ENCODE assay signal across 23 mouse cellular contexts in the genomic region with DNA sequence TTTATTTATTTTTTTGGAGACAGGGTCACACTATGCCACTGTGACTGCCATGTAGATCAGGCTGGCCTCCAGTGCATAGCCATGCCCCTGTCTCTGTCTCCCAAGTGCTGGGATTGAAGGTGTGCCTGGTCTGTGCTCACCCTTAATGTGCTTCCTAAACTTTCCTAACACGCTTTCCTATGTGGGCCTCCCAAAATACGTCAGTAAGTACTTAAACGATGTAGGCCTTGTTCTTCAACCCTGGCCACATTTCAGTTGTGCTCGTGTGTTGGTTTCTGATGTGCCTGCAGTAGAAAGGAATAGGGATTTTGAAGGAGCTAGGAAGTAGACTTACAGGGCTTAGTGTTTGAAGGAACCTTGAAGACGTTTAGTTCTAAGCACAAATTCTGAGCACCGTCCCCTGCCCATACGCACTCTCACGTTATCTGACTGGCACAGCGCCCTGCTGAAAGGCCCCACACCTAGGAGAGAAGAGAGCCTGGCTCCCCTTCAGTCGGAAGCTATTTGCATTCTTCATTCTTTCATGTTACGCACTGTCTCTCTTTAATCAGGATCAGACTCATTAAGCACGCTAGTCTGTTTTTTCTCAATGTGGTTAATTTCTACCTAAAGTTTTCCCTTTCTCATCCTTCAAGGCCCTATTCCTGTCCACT. TPM values are rescaled to one million over a fixed set of nuclear protein-coding genes. Genes with fewer than 3 reads are reported as not detected.
A peak's percentile ranks its signal among the peaks of the same experiment; 100 is the strongest.
DNase-seq lines count a peak whose midpoint lies in the region; ATAC-seq lines count a peak whose summit lies in the region.
"Had no signal": no experiment of that assay in that cellular context is flagged by ENCODE, and none has a peak within 500 bp of the region (broad histone marks: within the 10 kb centered on the region; RNA-seq: fewer than 3 reads in every experiment).

No protein-coding gene starts in this region.

- H3K9ac ChIP-seq in liver, embryonic 16.5 days (ENCODE audit: low read depth, low read length) = no peak overlapping the region
- no peak overlapping the region for H3K9ac ChIP-seq in liver, embryonic 11.5 days (ENCODE audit: low read depth, low read length)
- H3K9ac ChIP-seq: embryonic facial prominence, embryonic 13.5 days; embryonic facial prominence, embryonic 15.5 days; forebrain, embryonic 13.5 days; forebrain, embryonic 15.5 days had no signal

- no peak overlapping the region for H3K4me3 ChIP-seq in heart, embryonic 10.5 days
- no peak overlapping the region for H3K4me3 ChIP-seq in liver, embryonic 16.5 days (ENCODE audit: low read depth, low read length)
- no peak overlapping the region for H3K4me3 ChIP-seq in liver, embryonic 11.5 days (ENCODE audit: low read depth, low read length)
- H3K4me3 ChIP-seq: embryonic facial prominence, embryonic 13.5 days; embryonic facial prominence, embryonic 15.5 days; erythroblast, embryonic 14.5 days; forebrain, embryonic 13.5 days; forebrain, embryonic 15.5 days had no signal

- peak; percentile 67 for DNase-seq in heart, embryonic 10.5 days (ENCODE audit: low spot score)
- DNase-seq in heart, postnatal 14 days = no peak
- no peak for DNase-seq in liver, embryonic 11.5 days (ENCODE audit: low spot score)
- no peak for DNase-seq in left cerebral cortex, postnatal 4 days
- DNase-seq in spleen, adult 12 weeks (ENCODE audit: low spot score) = no peak
- DNase-seq: adrenal gland, adult 2 months; adrenal gland, postnatal 10 days; adrenal gland, postnatal 25 days; cerebellum, adult 11 months; cerebellum, adult 18-20 months; cerebellum, adult 8-10 months; cerebellum, adult 9-11 months; cerebellum, postnatal 14 days; cerebellum, postnatal 36 days; embryo, embryonic 11 days had no signal

- H3K27me3 ChIP-seq in heart, embryonic 10.5 days (ENCODE audit: insufficient read depth, poor library complexity, severe bottlenecking) = no peaks in the 10 kb centered on the region
- H3K27me3 ChIP-seq in liver, embryonic 16.5 days (ENCODE audit: control insufficient read depth, insufficient read depth, low read depth, low read length) = no peaks in the 10 kb centered on the region
- no peaks in the 10 kb centered on the region for H3K27me3 ChIP-seq in liver, embryonic 11.5 days (replicated peaks; ENCODE audit: control insufficient read depth, insufficient read depth, low read length)
- H3K27me3 ChIP-seq: embryonic facial prominence, embryonic 13.5 days; embryonic facial prominence, embryonic 15.5 days; forebrain, embryonic 13.5 days; forebrain, embryonic 15.5 days had no signal

- no peaks in the 10 kb centered on the region for H3K9me3 ChIP-seq in heart, embryonic 10.5 days
- no peaks in the 10 kb centered on the region for H3K9me3 ChIP-seq in liver, embryonic 16.5 days (replicated peaks; ENCODE audit: control insufficient read depth, low read length)
- H3K9me3 ChIP-seq in liver, embryonic 11.5 days (ENCODE audit: control insufficient read depth, low read length) = no peaks in the 10 kb centered on the region
- H3K9me3 ChIP-seq: embryonic facial prominence, embryonic 13.5 days; embryonic facial prominence, embryonic 15.5 days; forebrain, embryonic 13.5 days; forebrain, embryonic 15.5 days had no signal

- 90% methylated on average over 12 of the region's 12 CpGs for WGBS in heart, embryonic 10.5 days
- 73% methylated on average over 12 of the region's 12 CpGs for WGBS in liver, embryonic 16.5 days (ENCODE audit: insufficient replicate concordance)
- 89% methylated on average over 12 of the region's 12 CpGs for WGBS in liver, embryonic 11.5 days

- no peak overlapping the region for H3K4me2 ChIP-seq in liver, embryonic 16.5 days (ENCODE audit: low read depth, low read length)
- no peak overlapping the region for H3K4me2 ChIP-seq in liver, embryonic 11.5 days
- H3K4me2 ChIP-seq: embryonic facial prominence, embryonic 13.5 days; embryonic facial prominence, embryonic 15.5 days; forebrain, embryonic 13.5 days; forebrain, embryonic 15.5 days had no signal

- 0 out of 2 replicates have a peak, but pooled peaks have one; percentile 24 for ATAC-seq in liver, embryonic 16.5 days (ENCODE audit: low read depth)
- ATAC-seq in liver, embryonic 11.5 days (replicated peaks; ENCODE audit: low FRiP score) = no peak
- ATAC-seq in erythroid progenitor cell, adult 5-6 weeks (replicated peaks; ENCODE audit: low FRiP score, poor library complexity, severe bottlenecking) = 0 out of 2 replicates have a peak, but pooled peaks have one; percentile 39
- peak; percentile 14; the same call in 1 of the 2 replicates for ATAC-seq in megakaryocyte progenitor cell, adult 5-6 weeks (replicated peaks; ENCODE audit: poor library complexity)
- ATAC-seq: forebrain, embryonic 13.5 days; forebrain, embryonic 15.5 days had no signal

- no peaks in the 10 kb centered on the region for H3K4me1 ChIP-seq in heart, embryonic 10.5 days
- no peaks in the 10 kb centered on the region for H3K4me1 ChIP-seq in liver, embryonic 16.5 days (ENCODE audit: control insufficient read depth, low read depth, low read length)
- H3K4me1 ChIP-seq in liver, embryonic 11.5 days (replicated peaks; ENCODE audit: control insufficient read depth, insufficient read depth, low read length) = no peaks in the 10 kb centered on the region
- H3K4me1 ChIP-seq: embryonic facial prominence, embryonic 13.5 days; embryonic facial prominence, embryonic 15.5 days; forebrain, embryonic 13.5 days; forebrain, embryonic 15.5 days had no signal

- H3K36me3 ChIP-seq in heart, embryonic 10.5 days = peaks cover 75% of the 10 kb centered on the region
- H3K36me3 ChIP-seq in liver, embryonic 16.5 days (ENCODE audit: control insufficient read depth, insufficient read depth) = peaks cover 34% of the 10 kb centered on the region
- peaks cover 22% of the 10 kb centered on the region for H3K36me3 ChIP-seq in liver, embryonic 11.5 days (ENCODE audit: control insufficient read depth, insufficient read depth, low read length)

- no peak overlapping the region for H3K27ac ChIP-seq in heart, embryonic 10.5 days
- H3K27ac ChIP-seq in liver, embryonic 16.5 days (ENCODE audit: low read length) = no peak overlapping the region
- no peak overlapping the region for H3K27ac ChIP-seq in liver, embryonic 11.5 days (ENCODE audit: low read depth, low read length)
- H3K27ac ChIP-seq: embryonic facial prominence, embryonic 13.5 days; embryonic facial prominence, embryonic 15.5 days; forebrain, embryonic 13.5 days; forebrain, embryonic 15.5 days had no signal

- intact Hi-C loops in heart, postnatal 14 days (cut with DNase I) = no loop called here
- intact Hi-C loops in left cerebral cortex, postnatal 4 days (cut with DNase I) = no loop called here

RNA-seq across cellular contexts. Expression of a gene that starts 20.1 kb away (rescaled TPM):
- polyA plus RNA-seq in heart, embryonic 10.5 days (2016; fragmentation: Nextera tagmentation; extraction: Ambion mirVana) = 30.3 and 34.0 TPM in 2 replicates
- 10 to 100 TPM; 30.6 to 33.4 TPM for total RNA-seq in heart, postnatal 14 days (2021)
- 14.1 and 16.1 TPM in 2 replicates for polyA plus RNA-seq in liver, embryonic 16.5 days (2015; fragmentation: Nextera tagmentation; extraction: Ambion mirVana)
- polyA plus RNA-seq in liver, embryonic 11.5 days (2014; fragmentation: Nextera tagmentation; extraction: Ambion mirVana) = 29.2 and 32.3 TPM in 2 replicates
- 1.7 and 9.4 TPM in 2 replicates for total RNA-seq in erythroid progenitor cell, adult 5-6 weeks (2015; ENCODE audit: low replicate concordance)
- total RNA-seq in erythroid progenitor cell, adult 5-6 weeks (2017; ENCODE audit: low replicate concordance) = 4.8 and 11.4 TPM in 2 replicates
- total RNA-seq in megakaryocyte progenitor cell, adult 5-6 weeks (2015) = 29.4 and 38.4 TPM in 2 replicates
- total RNA-seq in megakaryocyte progenitor cell, adult 5-6 weeks (2017) = 43.1 and 54.2 TPM in 2 replicates
- 10 to 100 TPM; 38.9 to 39.9 TPM for total RNA-seq in left cerebral cortex, postnatal 4 days (2021)

RNA-seq across cellular contexts. Expression of a gene that starts 21.6 kb away (rescaled TPM):
- 21.1 and 22.7 TPM in 2 replicates for polyA plus RNA-seq in heart, embryonic 10.5 days (2016; fragmentation: Nextera tagmentation; extraction: Ambion mirVana)
- 10 to 100 TPM; 14.0 to 15.7 TPM for total RNA-seq in heart, postnatal 14 days (2021)
- polyA plus RNA-seq in liver, embryonic 16.5 days (2015; fragmentation: Nextera tagmentation; extraction: Ambion mirVana) = 11.8 and 12.3 TPM in 2 replicates
- 36.2 and 39.3 TPM in 2 replicates for polyA plus RNA-seq in liver, embryonic 11.5 days (2014; fragmentation: Nextera tagmentation; extraction: Ambion mirVana)
- 44.3 and 51.6 TPM in 2 replicates for total RNA-seq in erythroid progenitor cell, adult 5-6 weeks (2015; ENCODE audit: low replicate concordance)
- total RNA-seq in erythroid progenitor cell, adult 5-6 weeks (2017; ENCODE audit: low replicate concordance) = 19.4 and 20.3 TPM in 2 replicates
- total RNA-seq in megakaryocyte progenitor cell, adult 5-6 weeks (2015) = 35.6 and 38.4 TPM in 2 replicates
- total RNA-seq in megakaryocyte progenitor cell, adult 5-6 weeks (2017) = 23.5 and 23.7 TPM in 2 replicates
- 10 to 100 TPM; 20.1 to 20.3 TPM for total RNA-seq in left cerebral cortex, postnatal 4 days (2021)

RNA-seq across cellular contexts. Expression of a gene that starts 48.8 kb away (rescaled TPM):
- polyA plus RNA-seq in heart, embryonic 10.5 days (2016; fragmentation: Nextera tagmentation; extraction: Ambion mirVana) = 366 and 403 TPM in 2 replicates
- 100 to 1,000 TPM; 183 to 196 TPM for total RNA-seq in heart, postnatal 14 days (2021)
- polyA plus RNA-seq in liver, embryonic 16.5 days (2015; fragmentation: Nextera tagmentation; extraction: Ambion mirVana) = 249 and 306 TPM in 2 replicates
- 728 and 826 TPM in 2 replicates for polyA plus RNA-seq in liver, embryonic 11.5 days (2014; fragmentation: Nextera tagmentation; extraction: Ambion mirVana)
- total RNA-seq in erythroid progenitor cell, adult 5-6 weeks (2015; ENCODE audit: low replicate concordance) = 257 and 311 TPM in 2 replicates
- total RNA-seq in erythroid progenitor cell, adult 5-6 weeks (2017; ENCODE audit: low replicate concordance) = 233 and 410 TPM in 2 replicates
- total RNA-seq in megakaryocyte progenitor cell, adult 5-6 weeks (2015) = 1,416 and 1,430 TPM in 2 replicates
- 1,966 and 2,167 TPM in 2 replicates for total RNA-seq in megakaryocyte progenitor cell, adult 5-6 weeks (2017)
- total RNA-seq in left cerebral cortex, postnatal 4 days (2021) = 100 to 1,000 TPM; 301 to 319 TPM

RNA-seq across cellular contexts. Expression of a gene that starts 56.9 kb away (rescaled TPM):
- 1.5 and 2.3 TPM in 2 replicates for polyA plus RNA-seq in heart, embryonic 10.5 days (2016; fragmentation: Nextera tagmentation; extraction: Ambion mirVana)
- total RNA-seq in heart, postnatal 14 days (2021) = 1 to 10 TPM; 5.5 to 5.9 TPM
- polyA plus RNA-seq in liver, embryonic 16.5 days (2015; fragmentation: Nextera tagmentation; extraction: Ambion mirVana) = 1.5 and 1.7 TPM in 2 replicates
- polyA plus RNA-seq in liver, embryonic 11.5 days (2014; fragmentation: Nextera tagmentation; extraction: Ambion mirVana) = 1.3 and 1.4 TPM in 2 replicates
- total RNA-seq in erythroid progenitor cell, adult 5-6 weeks (2015; ENCODE audit: low replicate concordance) = 4.2 and 9.4 TPM in 2 replicates
- total RNA-seq in erythroid progenitor cell, adult 5-6 weeks (2017; ENCODE audit: low replicate concordance) = 0.64 and 1.9 TPM in 2 replicates
- total RNA-seq in megakaryocyte progenitor cell, adult 5-6 weeks (2015) = 0.66 and 0.77 TPM in 2 replicates
- 0.04 and 0.41 TPM in 2 replicates for total RNA-seq in megakaryocyte progenitor cell, adult 5-6 weeks (2017)
- 1 to 10 TPM in 1 of 2 experiments, under 1 TPM in 1; 0.88 to 1.7 TPM for total RNA-seq in left cerebral cortex, postnatal 4 days (2021)
